Mouse (Mus musculus) natural killer cell, adult 2 months (primary cell): ENCODE data around the gene Trpc2.
A peak's percentile ranks its signal among the peaks of the same experiment; 100 is the strongest.

Source experiments
- DNase-seq, 2 experiments: peaks; one replicate each; pipeline ENCODE4 v3.0.0; 2022; ENCODE audit warnings: low spot score in 2 of 2

Trpc2 gene

DNA sequence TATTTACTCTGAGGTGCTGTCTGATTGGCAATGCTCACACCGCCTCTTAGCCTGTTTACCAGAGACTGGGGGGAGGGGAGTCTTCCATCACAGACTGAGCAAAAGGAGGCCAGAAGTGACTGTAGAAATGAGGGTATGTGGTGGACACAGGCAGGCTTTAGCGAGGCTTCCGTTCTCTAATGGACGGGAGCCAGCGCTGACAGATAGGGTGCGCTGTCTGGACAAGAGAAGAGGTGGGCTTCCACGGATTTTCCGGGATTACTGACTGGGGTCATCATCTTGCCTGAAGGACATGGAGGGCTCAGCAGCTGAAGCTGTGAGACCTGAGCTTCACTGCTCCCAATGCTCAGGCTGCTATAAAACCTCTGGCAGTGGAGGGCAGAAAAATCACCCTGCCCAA is 19.3 kb downstream of the Trpc2 start:
- DNase-seq: no peak

DNA sequence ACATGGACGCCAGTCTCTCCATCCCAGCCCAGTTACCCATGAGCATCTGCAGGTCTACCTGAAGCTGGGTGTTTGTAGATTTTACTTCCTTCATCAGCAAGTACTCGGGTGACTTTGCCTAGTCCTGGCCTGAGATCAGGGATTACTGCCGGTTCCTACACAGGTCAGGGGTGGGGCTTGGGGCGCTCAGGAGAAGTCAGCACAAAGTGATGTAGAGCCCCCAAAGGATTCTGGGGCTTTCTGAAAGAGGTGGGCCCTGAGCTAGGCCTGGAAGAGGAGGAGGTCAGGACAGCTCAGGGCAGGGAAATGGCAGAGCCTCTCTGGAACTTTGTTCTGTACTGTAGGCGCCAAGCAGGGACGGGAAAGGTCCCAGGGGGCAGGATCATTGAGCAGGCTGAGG is 19.8 kb downstream of the Trpc2 start:
- DNase-seq: no peak

DNA sequence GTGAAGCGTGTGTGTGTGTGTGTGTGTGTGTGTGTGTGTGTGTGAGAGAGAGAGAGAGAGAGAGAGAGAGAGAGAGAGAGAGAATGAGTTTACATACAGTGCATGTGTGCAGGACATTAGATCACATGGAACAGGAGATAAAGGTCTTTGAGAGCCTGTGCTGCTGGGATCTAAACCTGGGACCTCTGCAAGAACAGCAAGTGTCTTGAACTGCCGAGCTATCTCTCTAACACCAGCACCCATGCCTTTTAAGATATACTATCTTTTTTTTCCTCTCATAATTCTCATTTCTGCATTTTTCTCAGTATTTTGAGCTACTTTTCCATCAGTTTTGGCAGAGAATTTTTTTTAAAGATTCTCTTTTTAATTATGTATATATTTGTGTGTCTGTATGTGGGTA is 20.6 kb downstream of the Trpc2 start:
- no peak for DNase-seq

DNA sequence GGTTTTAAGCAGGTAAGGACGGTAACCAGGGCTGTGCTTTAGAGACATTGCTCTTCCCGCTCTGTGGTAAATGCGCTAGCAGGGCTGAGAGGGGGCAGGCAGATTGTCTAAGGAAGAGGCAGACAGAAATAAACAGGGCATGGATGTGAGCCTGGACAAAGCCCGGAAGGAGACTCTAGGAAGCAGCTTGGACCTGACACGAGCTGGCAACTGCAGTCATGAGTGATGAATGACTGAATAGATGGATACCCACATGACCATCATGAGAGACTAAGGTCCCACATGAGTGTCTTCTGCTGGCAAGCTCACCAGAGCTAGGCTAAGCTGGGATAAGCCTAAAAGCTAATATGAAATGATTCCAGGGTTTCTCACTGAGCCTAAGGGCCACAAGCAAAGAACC is 21.2 kb downstream of the Trpc2 start:
- DNase-seq: no peak

DNA sequence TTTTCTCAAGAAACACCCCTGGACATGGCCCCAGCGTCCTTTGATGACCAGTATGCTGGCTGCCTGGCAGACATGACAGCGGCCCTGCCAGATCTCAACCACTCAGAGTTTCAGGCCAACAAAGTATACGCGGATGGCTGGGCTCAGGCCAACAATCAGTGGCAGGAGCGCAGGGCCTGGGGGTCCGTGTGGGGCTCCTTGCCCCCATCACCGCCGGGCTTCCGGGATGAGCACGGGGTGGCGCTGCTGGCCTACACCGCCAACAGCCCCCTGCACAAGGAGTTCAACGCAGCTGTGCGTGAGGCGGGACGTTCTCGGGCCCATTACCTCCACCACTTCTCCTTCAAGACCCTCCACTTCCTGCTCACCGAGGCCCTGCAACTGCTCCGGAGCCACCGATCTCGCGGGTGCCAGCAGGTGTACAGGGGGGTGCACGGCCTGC is 23.8 kb downstream of the Trpc2 start:
- no peak for DNase-seq

DNA sequence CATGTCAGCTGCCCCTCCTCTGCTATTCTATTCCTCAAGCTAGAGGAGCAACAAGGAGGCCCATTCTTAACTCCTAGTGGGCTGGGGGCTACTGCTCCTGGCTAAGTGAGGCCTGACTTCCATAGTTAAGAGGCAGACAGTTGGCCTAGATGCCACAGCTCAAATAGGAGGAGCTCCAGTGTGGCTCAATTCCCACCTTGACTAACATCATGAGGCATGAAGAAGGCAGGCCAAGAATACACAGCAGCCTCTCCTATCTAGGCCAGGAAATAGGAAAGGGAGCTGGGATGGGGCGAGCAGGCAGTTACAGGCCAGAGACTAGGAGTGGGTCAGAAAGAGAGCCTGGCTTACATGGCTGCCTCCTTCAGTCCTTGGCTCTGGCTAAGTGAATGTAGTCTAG is 25.3 kb downstream of the Trpc2 start:
- no peak for DNase-seq

DNA sequence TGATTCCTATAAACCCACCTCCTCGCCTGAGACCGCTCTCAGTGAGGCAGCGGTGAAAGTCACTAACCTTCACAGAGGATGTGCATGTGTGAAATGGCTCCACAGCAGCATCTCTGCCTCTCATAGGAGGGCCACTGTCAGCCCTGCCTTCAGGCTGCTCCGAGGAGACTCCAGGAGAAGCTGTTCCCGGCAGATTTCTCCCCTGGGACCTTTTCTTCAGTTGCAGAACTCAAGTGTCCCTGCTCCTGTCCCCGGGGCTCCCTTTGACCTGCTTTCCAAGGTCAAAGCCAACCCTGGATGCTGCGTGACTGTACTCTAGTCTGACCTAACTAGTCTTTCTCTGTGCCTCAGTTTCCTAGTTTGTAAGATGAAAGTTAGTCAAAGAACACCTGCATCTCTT is 26.3 kb downstream of the Trpc2 start, which contains the start of gene Art5:
Gene Art5 (minus strand): TSS at position 319 of the 400 bp plus-strand sequence.
- no peak for DNase-seq

DNA sequence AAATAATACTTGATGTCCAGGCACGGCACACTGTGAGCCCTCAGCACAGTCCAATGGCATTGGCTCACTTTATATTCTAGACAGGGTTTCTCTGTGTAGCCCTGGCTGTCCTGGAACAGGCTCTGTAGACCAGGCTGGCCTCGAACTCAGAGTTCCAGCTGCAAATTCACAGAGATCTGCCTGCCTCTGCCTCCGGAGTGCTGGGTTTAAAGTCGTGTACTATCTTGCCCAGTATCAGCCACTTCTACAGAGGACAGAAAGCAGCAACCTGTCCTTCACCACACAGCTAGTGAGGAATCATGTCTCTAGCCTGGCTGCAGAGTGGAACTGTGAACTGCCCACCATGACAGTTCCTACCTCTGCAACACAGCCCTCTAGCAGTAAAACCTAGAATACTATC is 26.8 kb downstream of the Trpc2 start:
- no peak for DNase-seq

DNA sequence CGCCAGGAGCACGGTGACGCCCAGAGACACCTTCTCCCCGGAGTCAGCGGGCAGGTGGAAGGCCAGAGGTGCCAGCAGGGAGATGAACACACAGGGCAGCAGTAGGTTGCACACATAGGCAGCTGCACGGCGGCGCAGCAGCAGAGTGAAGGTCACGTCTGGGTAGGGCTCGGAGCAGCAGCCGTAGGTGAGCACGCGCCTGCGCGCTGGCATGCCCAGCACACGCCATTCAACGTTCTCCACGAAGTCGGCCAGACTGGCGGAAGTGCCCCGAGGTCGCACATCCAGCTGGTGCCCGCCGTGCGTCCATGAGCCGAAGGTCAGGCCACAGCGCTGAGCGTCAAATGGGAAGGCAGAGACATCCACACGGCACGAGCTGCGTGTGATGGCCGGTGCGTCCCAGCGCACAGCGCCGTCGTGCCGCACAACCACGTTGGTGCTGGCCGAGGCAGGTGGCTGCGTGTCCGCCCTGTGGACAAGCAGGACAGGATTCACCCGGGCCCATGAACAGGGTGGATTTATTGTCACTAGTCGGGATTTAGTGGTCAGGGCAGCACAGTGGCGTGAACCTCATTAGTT is 30.3 kb downstream of the Trpc2 start:
- no peak for DNase-seq

DNA sequence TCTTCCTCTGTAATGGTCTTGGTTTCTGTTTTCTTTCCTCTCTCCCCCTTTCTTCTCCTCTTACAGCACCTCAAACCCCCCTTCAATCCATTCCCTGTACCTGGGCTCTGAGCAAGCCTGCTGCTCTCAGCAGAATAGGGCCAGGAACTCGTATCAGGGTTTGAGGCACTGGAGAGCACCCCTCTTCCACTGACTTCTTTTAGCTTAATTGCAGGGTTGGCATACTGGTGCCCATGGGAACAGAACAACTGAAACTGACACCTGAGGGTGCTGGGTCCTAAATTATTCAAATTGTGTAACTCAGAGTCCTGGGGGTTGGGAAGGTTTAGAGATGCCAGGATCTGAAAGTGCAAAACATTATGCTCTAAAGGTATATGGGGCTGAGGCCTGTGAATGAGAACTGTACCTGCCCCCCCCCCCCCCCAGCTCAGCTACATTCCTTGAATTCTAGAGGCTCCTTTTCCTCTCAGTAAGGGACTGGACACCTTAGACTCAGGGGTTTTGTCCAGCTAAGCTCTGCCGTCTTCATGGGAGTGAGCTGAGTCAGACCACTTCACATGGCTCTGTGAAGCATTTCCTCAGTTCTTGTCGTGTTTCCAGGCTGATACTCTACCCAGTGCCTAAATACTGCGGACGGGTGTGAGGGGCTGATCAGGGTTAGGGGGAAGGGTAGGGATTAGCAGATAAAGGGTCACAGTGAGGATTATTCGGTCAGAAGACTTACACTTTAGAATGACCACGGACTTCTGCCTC is 33.8 kb downstream of the Trpc2 start, which contains the start of gene Chrna10:
Gene Chrna10 (minus strand): TSS at position 250 of the 753 bp plus-strand sequence.
- no peak for DNase-seq

DNA sequence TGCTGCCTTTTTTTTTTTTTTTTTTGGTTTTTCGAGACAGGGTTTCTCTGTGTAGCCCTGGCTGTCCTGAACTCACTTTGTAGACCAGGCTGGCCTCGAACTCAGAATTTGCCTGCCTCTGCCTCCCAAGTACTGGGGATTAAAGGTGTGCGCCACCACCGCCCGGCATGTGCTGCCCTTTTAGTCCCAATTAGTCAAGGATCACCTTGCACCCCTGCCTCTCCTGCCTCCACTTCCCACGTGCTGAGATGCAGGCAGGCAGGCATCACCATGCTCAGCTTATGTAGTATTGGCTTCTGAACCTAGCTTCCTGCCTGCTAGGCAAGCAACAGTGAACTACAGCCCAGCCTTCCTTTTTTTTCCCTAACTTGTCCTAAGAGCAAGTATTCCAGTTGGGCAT is 34.5 kb downstream of the Trpc2 start:
- DNase-seq: no peak

DNA sequence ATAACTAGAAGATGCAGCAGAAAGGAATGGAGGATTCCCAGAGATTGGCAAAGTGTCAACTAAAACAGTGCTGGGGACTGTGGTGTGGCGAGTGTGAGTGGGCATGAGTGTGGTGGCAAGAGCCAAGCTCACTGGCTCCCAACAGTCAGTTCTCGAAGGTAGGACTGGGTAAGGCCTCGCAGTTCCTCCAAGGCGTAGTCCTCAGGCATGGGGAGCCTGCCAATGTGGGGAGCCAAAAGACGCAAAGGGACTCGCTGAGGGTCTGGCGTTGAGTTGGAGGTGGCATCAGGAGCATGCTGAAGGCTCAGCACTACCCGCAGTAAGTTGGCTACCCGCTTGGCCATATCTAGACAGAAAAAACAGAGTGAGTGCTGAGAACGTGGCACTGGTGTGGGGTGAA is 37.4 kb downstream of the Trpc2 start:
- DNase-seq: no peak

DNA sequence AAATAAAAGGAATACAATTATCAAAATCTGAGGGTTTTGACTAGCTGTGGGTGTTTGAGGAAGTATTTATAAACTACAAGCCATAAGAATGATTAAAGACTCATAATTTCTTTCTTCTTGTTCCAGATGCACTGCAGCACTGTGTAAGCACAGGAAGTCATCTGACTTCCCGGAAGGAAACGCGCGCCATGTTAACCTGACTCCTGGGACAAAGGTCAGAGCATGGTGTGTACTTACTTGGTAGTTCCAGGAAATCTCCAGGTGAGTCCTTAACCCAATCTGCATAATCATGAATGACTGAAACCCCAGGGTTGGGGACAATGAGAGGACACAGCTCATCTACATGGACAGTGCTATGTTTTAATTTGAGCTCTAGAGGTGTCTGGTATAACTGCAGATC is 49.5 kb downstream of the Trpc2 start:
- no peak for DNase-seq

DNA sequence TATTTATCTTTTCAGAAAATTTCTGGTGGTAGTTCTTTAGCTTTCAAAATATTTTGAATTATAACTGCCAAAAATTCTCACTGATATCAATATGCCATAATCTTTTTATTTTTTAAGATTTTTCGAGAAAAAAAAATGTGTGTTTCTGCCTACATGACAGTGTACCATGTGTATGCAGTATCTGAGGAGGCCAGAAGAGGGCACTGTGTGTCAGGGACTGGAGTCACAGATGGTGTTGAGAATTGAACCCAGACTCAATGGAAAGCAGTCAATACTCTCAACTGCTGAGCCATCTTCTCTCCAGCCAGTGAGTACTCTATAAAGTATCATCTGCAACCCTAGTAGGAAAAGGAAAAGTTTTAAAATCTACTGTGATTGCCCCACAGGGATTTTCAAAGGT is 54.5 kb downstream of the Trpc2 start:
- DNase-seq: peak; percentile 16 to 22

DNA sequence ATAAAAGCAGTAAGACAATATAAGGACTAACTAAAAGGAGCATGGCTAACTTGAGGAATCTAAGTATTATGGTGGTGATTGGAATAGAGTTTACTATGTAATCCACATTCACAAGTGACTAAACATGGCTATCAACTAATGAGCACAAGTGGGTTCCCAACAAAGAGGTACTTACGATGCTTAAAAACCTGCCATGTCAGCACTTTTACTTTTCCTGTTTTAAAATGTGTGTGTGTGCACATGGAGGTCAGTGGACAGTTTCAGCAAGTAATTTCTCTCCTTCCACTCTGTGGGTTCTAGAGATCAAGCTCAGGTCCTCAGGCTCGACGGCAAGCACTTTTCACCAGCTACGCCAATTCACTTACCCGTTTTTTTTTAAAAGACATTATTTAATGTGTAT is 55.0 kb downstream of the Trpc2 start:
- no peak for DNase-seq
